Mouse (Mus musculus) lung, embryonic 15.5 days (tissue): Measurements from ENCODE around the gene Osbpl7. TPM values are rescaled to one million over a fixed set of nuclear protein-coding genes. Genes with fewer than 3 reads are reported as not detected.

Source experiments
- ATAC-seq: fragments of 200-750 bp; cut with Nextera tagmentation; 2 replicates; pipeline ENCODE4 v1.8.0; 2017; ENCODE audit warnings: moderate number of reproducible peaks, borderline replicate concordance; ENCODE audit not compliant: low FRiP score, low TSS enrichment; ENCODE audit errors: extremely low read depth
- H3K27ac ChIP-seq: fragments of 300-500 bp; sonication (generic); 2 replicates; pipeline ENCODE4 v1.5.1; 2015; ENCODE audit warnings: moderate library complexity, mild to moderate bottlenecking, inconsistent platforms
- H3K27me3 ChIP-seq: fragments of 300-500 bp; sonication (generic); 2 replicates; pipeline ENCODE4 v1.6.1; 2015; ENCODE audit warnings: inconsistent platforms
- H3K36me3 ChIP-seq: fragments of 300-500 bp; sonication (generic); 2 replicates; pipeline ENCODE4 v1.6.1; 2015; ENCODE audit warnings: inconsistent platforms
- H3K4me1 ChIP-seq: fragments of 300-500 bp; sonication (generic); 2 replicates; pipeline ENCODE4 v1.6.1; 2015; ENCODE audit warnings: inconsistent platforms
- H3K4me2 ChIP-seq: fragments of 300-500 bp; sonication (generic); 2 replicates; pipeline ENCODE4 v1.6.1; 2015; ENCODE audit warnings: inconsistent platforms, mild to moderate bottlenecking, moderate library complexity
- H3K4me3 ChIP-seq: fragments of 300-500 bp; sonication (generic); 2 replicates; pipeline ENCODE4 v1.5.1; 2015; ENCODE audit warnings: mild to moderate bottlenecking, inconsistent platforms
- H3K9ac ChIP-seq: fragments of 300-500 bp; sonication (generic); 2 replicates; pipeline ENCODE4 v1.6.1; 2015; ENCODE audit warnings: inconsistent platforms
- H3K9me3 ChIP-seq: fragments of 300-500 bp; sonication (generic); 2 replicates; pipeline ENCODE4 v1.6.1; 2016; ENCODE audit warnings: inconsistent platforms
- WGBS: fragments of 180-500 bp; shearing (Covaris S2); methylation state at CpG from one replicate; pipeline ENCODE4 v1.1.7; 2015; 5-methylcytosine and 5-hydroxymethylcytosine counted together
- polyA plus RNA-seq: library from polyadenylated mRNA; unstranded; fragments of >200 nt; fragmentation: Nextera tagmentation; extraction: Ambion mirVana; gene quantifications from 2 replicates; pipeline ENCODE4 v1.2.1, GENCODE M21; 2015

Osbpl7 gene
- polyA plus RNA-seq, 1 experiment from 2014 or later: 11.7 TPM

DNA sequence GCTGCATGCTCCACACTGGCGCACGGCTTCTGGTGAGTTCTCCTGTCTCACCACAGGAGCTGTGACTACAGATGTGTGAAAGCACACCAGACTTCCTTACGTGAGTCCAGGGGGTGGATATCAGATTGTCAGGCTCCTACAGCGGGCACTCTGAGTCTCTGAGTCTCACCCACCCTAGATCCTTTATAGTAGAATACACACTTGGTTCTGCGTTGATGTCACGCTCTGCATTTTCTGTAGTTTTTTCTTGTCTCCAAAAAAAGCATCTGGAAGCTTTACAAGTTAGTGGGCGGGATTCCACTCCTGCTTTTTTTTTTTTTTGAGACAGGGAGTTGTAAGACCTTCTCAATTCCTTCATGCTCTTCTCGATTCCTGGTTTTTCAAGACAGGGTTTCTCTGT, 5.5 kb upstream of the Osbpl7 start:
- H3K9me3 ChIP-seq: no peaks in the 10 kb centered on the region
- no peak for ATAC-seq
- H3K27me3 ChIP-seq: no peaks in the 10 kb centered on the region
- no peak overlapping the region for H3K4me3 ChIP-seq
- no peak overlapping the region for H3K27ac ChIP-seq
- 91% methylated on average over 8 of the region's 8 CpGs for WGBS
- peaks cover 16% of the 10 kb centered on the region for H3K4me1 ChIP-seq
- no peak overlapping the region for H3K9ac ChIP-seq
- peaks cover 37% of the 10 kb centered on the region for H3K36me3 ChIP-seq
- H3K4me2 ChIP-seq: no peak overlapping the region

DNA sequence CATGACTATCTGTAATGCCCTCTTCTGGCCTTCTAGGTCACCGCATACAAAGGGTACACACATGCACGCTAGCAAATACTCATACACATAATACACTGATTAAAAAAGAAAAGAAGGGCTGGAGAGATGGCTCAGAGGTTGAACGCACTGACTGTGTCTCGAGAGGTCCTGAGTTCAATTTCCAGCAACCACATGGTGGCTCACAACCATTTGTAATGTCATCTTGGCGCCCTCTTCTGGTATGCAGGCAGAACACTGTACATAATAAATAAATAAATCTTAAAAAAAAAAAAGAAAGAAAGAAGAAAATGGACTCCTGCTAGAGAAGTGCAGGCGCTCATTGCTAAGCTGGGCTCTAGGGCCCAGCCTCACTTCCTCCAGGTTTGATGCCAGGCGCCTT, 4.6 kb upstream of the Osbpl7 start:
- Histone ChIP-seq H3K36me3 (peaks cover 37% of the 10 kb centered on the region), H3K9me3 (no peaks in the 10 kb centered on the region)

DNA sequence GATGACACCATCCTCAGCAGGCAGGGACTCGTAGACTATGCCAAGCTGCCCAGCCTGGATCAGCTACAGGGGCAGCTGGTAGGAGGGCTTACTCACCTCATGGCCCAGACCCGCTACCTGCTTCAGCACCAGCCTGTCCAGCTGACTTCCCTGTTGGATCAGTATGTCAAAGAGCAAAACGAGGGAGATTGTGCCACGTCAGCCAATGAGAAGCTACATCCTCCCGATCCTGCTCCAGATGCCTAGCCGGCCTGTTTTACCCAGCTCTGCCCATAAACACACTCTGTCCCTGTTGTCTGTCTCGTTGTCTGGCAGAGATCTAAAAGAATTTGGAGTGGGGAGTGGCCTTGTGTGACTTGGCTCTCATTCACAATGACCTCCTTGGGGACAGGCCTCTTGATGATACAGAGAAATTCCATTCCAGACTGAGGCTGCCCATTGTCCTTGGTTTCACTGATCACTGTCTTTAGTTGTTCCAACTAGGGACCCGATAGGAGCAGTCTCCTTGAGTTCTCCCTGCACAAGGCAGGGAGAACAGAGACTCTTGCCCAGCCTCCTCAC, 2.3 kb upstream of the Osbpl7 start:
- Histone ChIP-seq H3K9me3 (no peaks in the 10 kb centered on the region), H3K4me1 (peaks cover 25% of the 10 kb centered on the region), H3K27ac (no peak overlapping the region), H3K9ac (no peak overlapping the region), H3K4me3 (no peak overlapping the region), H3K36me3 (peaks cover 37% of the 10 kb centered on the region), H3K4me2 (no peak overlapping the region), H3K27me3 (no peaks in the 10 kb centered on the region)
- 77% methylated on average over 8 of the region's 8 CpGs for WGBS
- ATAC-seq: no peak

More for the DNA sequence above, 4.6 kb upstream of the Osbpl7 start:
- ATAC-seq: no peak
- 78% methylated on average over 7 of the region's 7 CpGs for WGBS
- H3K9ac ChIP-seq: no peak overlapping the region
- H3K4me1 ChIP-seq: peaks cover 17% of the 10 kb centered on the region
- H3K27ac ChIP-seq: no peak overlapping the region
- H3K27me3 ChIP-seq: no peaks in the 10 kb centered on the region
- H3K4me3 ChIP-seq: no peak overlapping the region
- H3K4me2 ChIP-seq: no peak overlapping the region

DNA sequence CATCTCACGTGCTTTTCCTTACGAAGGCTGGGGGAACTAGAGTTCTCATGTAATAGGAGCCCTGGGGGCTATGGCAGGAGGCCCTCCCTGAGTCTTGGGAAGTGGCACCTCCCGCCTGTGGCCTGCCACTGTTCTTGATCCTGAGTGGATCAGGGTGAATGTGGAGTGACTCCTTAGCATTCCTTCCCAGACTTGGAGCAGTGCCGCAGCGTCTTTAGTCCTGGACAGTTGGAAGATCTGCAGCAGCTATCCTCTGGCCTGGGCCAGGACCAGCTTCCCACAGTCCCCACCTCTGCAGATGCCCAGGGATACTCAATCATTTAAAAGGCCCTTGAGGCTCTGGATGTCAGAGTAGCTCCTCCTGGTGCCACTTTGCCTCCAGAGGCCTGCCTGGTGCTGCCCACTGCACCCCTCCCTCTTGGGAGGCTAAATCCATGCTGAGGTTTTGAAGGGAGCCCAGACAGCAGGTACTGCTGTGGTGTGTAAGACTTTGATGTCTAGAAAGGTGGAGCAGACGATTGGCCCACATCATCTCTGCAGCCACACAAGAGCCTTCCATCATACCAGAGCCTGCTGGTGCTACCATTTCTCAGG, 839 bp upstream of the Osbpl7 start:
- WGBS: 72% methylated on average over 6 of the region's 6 CpGs
- H3K9ac ChIP-seq: no peak overlapping the region

DNA sequence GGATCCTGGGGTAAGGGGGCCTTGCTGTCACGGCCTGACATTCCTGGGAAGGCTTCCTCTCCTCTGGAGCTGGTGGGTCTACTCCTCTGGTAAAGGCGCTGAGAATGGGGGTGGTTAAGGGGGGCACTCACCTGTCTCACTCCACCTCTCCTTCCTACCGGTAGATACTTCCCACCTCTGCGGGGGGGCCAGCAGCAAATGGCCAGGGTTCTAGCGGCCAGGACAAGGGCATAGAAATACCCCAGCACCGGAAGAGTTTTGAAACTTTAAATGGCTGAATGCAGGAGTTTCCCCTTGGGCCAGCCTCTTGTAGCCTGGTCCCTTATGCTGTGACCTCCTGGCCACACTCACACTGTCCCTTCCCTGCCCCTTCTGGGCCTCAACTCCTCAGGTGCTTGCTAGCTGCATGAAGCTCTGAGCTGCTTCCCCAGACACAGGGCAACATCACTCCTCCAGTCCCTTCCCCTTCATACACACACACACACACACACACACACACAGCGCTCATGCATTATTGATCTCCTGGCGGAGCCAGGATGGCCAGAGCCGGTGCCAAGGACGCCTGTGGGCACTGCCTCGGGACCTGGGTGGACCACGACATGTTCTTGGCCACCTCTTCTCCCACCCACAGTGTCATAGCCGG, 637 bp downstream of the Osbpl7 start:
- Histone ChIP-seq H3K27me3 (no peaks in the 10 kb centered on the region), H3K4me3 (peak overlapping the region; percentile 70), H3K9ac (peak overlapping the region; percentile 67), H3K27ac (peak overlapping the region; percentile 54), H3K36me3 (peaks cover 48% of the 10 kb centered on the region), H3K4me1 (peaks cover 25% of the 10 kb centered on the region), H3K4me2 (peak overlapping the region; percentile 89), H3K9me3 (no peaks in the 10 kb centered on the region)
- no peak for ATAC-seq
- WGBS: 18% methylated on average over 13 of the region's 13 CpGs

More for the DNA sequence above, 839 bp upstream of the Osbpl7 start:
- no peaks in the 10 kb centered on the region for H3K9me3 ChIP-seq
- H3K36me3 ChIP-seq: peaks cover 44% of the 10 kb centered on the region
- no peak overlapping the region for H3K27ac ChIP-seq
- H3K4me2 ChIP-seq: no peak overlapping the region
- peaks cover 25% of the 10 kb centered on the region for H3K4me1 ChIP-seq
- no peak for ATAC-seq
- no peaks in the 10 kb centered on the region for H3K27me3 ChIP-seq
- no peak overlapping the region for H3K4me3 ChIP-seq

DNA sequence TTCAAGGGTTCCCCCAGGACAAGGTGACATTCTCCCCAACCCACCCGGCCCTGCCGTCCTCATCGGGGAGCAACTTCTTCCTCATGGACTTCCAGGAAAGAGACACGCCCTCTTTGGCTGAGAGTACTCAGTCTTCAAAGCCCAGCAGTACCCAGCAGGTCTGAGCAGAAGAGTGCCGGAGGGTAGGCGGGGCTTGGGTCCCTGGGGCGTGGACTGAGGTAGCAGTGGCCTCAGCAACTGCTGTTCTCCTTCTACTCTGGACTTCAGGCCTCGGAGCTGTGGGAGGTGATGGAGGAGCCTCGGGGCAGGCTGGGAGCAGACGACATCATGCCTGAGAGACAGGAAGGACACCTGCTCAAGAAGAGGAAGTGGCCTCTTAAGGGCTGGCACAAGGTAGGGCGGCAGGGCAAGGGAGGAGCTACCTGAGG, 1.8 kb downstream of the Osbpl7 start:
- H3K36me3 ChIP-seq: peaks cover 45% of the 10 kb centered on the region
- peak overlapping the region; percentile 79 for H3K27ac ChIP-seq
- H3K4me2 ChIP-seq: peak overlapping the region; percentile 89
- no peaks in the 10 kb centered on the region for H3K27me3 ChIP-seq
- H3K9ac ChIP-seq: no peak overlapping the region
- H3K9me3 ChIP-seq: no peaks in the 10 kb centered on the region
- peak; percentile 59 for ATAC-seq
- WGBS: 16% methylated on average over 11 of the region's 11 CpGs
- peak overlapping the region; percentile 70 for H3K4me3 ChIP-seq
- H3K4me1 ChIP-seq: peaks cover 25% of the 10 kb centered on the region

DNA sequence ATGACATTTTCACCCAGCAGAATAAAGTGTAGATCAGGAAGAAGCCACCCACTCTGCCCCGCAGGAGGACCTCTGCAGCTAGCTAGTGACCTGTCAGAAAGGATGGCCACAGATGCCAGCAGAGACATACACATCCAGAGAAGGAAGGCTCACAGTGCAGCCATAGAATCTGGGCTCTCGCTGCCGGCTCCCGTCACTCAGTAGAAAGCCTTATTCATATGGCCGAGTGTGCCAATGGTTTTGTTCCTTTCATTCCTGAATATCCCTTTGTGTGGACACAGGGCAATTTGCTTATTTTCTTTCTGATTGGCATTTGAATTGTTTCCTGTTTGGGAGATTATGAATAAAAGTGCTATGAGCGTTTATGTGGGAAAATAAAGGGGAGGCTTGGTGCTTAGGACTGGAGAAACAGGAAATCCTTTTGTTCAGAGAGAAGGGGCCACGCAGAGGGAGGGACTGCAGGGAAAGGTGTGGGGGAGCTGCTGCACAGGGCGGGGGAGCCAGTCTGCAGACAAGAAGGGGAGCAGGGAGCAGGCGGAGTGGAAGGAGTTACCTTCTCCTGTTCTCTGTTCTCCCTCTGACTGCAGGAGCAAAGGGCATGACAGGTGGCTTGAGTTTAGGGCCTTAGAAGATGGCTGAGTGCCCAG, 13.0 kb downstream of the Osbpl7 start:
- no peaks in the 10 kb centered on the region for H3K4me1 ChIP-seq
- H3K27ac ChIP-seq: no peak overlapping the region
- WGBS: 67% methylated on average over 9 of the region's 9 CpGs
- H3K36me3 ChIP-seq: peaks cover 22% of the 10 kb centered on the region
- H3K27me3 ChIP-seq: no peaks in the 10 kb centered on the region
- no peak overlapping the region for H3K4me3 ChIP-seq
- no peak for ATAC-seq
- H3K9ac ChIP-seq: no peak overlapping the region
- H3K9me3 ChIP-seq: no peaks in the 10 kb centered on the region
- H3K4me2 ChIP-seq: no peak overlapping the region

DNA sequence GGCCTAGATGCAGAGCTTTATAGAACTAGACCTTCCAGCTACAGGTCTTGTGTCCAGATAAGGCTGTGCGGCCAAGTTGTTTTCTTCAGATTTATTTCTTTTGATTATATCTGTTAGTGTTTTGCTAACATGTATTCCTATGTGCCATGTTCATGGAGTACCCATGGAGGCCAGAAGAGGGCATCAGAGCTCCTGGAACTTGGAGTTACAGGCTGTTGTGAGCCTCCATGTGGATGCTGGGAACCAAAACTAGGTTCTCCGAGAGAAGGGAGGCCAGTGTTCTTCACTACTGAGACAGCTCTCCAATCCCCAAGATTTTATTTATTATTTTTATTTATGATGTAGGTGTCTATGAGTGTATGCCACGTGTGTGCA, 13.5 kb downstream of the Osbpl7 start:
- Histone ChIP-seq H3K4me1 (no peaks in the 10 kb centered on the region), H3K4me2 (no peak overlapping the region), H3K27me3 (no peaks in the 10 kb centered on the region), H3K36me3 (peaks cover 22% of the 10 kb centered on the region), H3K4me3 (no peak overlapping the region), H3K9ac (no peak overlapping the region), H3K9me3 (no peaks in the 10 kb centered on the region), H3K27ac (no peak overlapping the region)
- WGBS: 84% methylated on average over 3 of the region's 3 CpGs
- no peak for ATAC-seq

DNA sequence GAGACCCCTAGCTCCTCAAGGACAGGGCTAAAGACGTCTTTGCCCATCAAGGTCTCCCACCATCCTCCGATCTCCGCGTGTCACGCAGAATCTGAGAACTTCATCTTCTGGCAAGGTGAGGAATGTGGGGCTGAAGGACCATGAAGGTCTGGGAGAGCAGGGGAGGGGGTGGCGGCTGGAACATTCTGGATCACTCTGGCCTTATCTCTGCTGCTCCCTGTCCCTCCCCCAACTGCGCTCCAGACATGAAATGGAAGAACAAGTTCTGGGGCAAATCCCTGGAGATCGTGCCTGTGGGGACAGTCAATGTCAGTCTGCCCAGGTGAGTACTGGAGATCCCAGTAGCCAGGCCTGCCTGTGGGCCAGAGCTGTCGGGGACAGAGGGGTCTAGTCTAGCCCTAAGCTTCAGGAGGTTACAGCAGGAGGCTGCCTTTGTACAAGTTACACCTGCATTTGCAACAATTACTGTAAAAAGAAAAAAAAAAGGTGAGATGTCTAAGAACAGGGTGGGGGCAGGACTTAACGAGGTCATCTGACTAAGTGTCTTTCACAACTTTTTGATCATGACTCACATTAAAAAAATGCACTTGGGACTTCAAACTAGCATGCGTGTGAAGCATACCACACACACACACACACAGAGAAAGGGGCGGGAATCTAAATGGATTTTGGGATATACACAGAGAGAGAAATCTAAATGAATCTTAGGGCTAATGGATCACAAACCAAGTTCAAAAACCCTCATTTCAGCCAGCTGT, 15.3 kb downstream of the Osbpl7 start:
- H3K9ac ChIP-seq: no peak overlapping the region

DNA sequence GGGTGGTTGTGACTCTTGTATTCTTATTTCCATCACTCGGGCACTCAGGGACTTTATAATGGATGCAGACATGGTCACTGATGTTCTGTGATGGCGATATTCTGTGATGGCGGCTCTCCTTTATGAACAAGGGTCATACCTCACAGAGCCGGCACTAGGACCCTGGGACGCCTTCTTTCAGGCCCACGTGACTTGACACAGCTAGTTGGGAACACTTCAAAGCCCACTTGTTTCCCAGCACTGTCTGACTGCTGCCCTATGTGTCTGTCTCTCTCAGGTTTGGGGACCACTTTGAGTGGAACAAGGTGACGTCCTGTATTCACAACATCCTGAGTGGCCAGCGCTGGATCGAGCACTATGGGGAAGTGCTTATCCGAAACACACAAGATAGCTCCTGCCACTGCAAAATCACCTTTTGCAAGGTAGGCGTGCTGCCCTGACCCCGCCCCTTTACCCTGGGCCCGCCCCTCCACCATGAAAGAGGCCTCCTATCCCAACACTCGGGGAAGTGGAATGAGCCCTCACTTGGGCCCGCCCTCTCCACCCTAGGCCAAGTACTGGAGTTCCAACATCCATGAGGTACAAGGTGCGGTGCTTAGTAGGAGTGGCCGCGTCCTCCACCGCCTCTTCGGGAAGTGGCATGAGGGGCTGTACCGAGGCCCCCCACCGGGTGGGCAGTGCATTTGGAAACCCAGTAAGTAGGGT, 16.4 kb downstream of the Osbpl7 start:
- Histone ChIP-seq H3K4me1 (no peaks in the 10 kb centered on the region), H3K27me3 (no peaks in the 10 kb centered on the region), H3K36me3 (peaks cover 5% of the 10 kb centered on the region; the same call in 1 of the 2 replicates), H3K9me3 (no peaks in the 10 kb centered on the region), H3K4me3 (no peak overlapping the region), H3K27ac (no peak overlapping the region), H3K4me2 (no peak overlapping the region), H3K9ac (no peak overlapping the region)
- ATAC-seq: peak; percentile 43
- 51% methylated on average over 22 of the region's 22 CpGs for WGBS

More for the DNA sequence above, 15.3 kb downstream of the Osbpl7 start:
- Histone ChIP-seq H3K27me3 (no peaks in the 10 kb centered on the region), H3K4me2 (no peak overlapping the region), H3K27ac (no peak overlapping the region), H3K4me3 (no peak overlapping the region), H3K4me1 (no peaks in the 10 kb centered on the region), H3K9me3 (no peaks in the 10 kb centered on the region), H3K36me3 (peaks cover 14% of the 10 kb centered on the region)
- WGBS: 76% methylated on average over 12 of the region's 12 CpGs
- no peak for ATAC-seq

DNA sequence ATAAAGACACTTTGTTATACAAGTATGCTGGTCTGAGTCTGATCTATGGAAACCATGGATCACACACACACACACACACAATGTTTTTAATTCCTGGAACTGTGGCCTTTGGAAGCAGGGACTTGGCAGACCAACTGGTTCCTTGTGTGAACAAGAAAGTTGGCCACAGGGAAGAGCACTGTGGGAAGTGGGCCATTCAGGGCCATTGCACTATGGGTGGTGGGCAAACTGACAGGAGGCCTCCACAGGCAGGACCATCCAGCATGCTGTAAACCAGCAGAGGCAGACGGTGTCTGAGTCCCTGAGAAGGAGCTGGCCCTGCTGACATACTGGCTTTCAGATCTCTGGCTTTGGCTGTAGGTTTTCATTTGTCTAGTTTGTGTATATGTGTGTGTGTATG, 18.9 kb downstream of the Osbpl7 start:
- Histone ChIP-seq H3K4me3 (no peak overlapping the region), H3K9ac (no peak overlapping the region), H3K36me3 (peaks cover 5% of the 10 kb centered on the region; the same call in 1 of the 2 replicates), H3K4me2 (no peak overlapping the region), H3K9me3 (no peaks in the 10 kb centered on the region), H3K27me3 (no peaks in the 10 kb centered on the region), H3K4me1 (peaks cover 3% of the 10 kb centered on the region; the same call in 1 of the 2 replicates), H3K27ac (no peak overlapping the region)
- WGBS: 68% methylated on average over 1 of the region's 1 CpGs
- ATAC-seq: no peak
